Mouse (Mus musculus): ENCODE results near the gene Sorbs1.

The Sorbs1 gene

DNA sequence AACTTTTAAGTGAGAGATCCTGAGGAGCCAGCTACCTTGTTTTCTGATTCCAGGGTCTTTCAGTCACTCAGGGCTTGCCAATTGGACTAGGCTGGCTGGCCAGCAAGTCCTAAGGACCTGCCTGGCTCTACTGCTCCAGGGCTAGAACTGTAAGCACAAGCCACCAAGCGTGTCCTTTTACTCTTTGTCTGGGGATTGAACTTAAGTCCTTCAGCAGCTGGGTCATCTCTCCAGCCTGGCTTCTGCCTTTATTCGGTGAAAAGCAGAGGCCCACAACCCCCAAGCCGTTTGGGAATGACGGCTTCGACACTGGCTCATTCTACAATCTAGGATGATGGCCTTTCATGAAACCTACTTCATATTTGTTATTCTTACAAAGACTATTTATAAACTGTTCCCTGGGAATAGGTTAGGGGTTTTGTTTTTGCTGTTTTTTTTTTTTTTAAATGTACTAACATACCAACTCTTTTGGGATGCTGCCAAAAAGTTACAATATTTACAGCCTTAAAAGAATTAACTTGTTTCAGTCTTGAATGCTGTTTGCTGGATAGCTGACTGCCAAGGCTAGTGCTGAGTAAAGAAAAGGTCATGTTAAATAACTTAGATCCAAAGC, 167.2 kb downstream of the Sorbs1 start:
- no peak for DNase-seq (ENCODE audit: low spot score)

GRCm38 (mm10) chr19:40345684-40346083, 167.9 kb downstream of the Sorbs1 start:
- no peak for DNase-seq (ENCODE audit: low spot score)

DNA sequence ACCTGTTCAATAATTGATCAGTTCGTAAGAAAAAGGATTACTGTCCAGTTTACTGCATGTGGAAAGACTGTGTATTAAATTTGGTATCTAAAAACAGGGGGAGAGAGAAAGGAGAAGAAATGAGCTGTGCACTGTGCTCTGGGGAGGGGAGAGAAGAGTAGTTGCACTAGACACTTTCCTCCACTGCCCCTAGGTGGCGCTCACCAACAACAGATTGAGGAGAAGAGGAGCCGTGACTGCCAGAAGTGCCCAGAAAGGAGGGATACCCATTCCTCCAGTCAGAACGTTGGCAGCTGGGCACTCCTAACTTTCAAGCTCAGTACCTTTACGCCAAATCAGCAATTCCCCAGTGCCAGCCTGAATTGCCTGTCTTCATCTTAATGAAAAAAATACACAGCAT, 170.6 kb downstream of the Sorbs1 start:
- peak; percentile 56 for DNase-seq (ENCODE audit: low spot score)

- DNase-seq (ENCODE audit: low spot score) = peak; percentile 51
Observed at GRCm38 (mm10) chr19:40341141-40341540, 172.4 kb downstream of the Sorbs1 start.

DNA sequence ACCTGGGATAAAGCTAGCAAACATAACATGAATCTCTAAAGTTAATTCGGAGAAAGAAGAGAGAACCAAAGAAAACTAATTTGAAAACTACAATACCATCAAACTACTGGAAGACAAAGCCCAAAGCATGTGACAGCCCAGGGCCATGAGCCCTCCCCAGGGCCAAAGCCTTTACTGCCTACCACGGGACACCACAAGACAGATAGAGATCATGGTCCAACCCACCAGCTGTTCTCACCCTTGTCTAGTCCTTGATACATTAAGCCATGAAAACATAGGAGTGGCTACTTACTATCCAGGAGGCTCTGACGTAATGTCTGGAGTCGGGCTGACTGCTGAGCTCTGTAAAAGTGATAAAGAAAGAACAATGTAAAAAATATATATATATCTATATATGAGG, 176.9 kb downstream of the Sorbs1 start:
- peak; percentile 40 for DNase-seq (ENCODE audit: low spot score)

GRCm38 (mm10) chr19:40333905-40334304, 179.7 kb downstream of the Sorbs1 start:
- DNase-seq (ENCODE audit: low spot score) = no peak

- DNase-seq (ENCODE audit: low spot score) = no peak
Observed at GRCm38 (mm10) chr19:40333081-40333480, 180.5 kb downstream of the Sorbs1 start.

DNA sequence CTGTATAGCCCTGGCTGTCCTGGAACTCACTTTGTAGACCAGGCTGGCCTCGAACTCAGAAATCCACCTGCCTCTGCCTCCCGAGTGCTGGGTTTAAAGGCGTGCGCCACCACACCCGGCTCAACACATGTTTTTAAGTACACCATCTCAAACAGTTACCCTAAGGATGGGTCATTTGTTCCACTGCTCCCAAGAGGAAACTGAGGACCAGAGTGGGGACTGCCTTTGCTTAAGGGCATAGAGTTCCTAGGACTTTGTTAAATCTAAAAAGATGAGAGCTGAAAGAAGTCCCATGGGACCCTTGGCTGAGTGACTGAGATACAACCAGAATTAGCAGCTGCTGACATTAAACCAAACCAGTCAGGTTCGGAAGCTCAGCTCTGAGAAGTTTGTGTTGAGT, 181.3 kb downstream of the Sorbs1 start:
- no peak for DNase-seq (ENCODE audit: low spot score)

- DNase-seq (ENCODE audit: low spot score) = peak; percentile 73
Observed at GRCm38 (mm10) chr19:40331846-40332245, 181.7 kb downstream of the Sorbs1 start.

- no peak for DNase-seq (ENCODE audit: low spot score)
Observed at GRCm38 (mm10) chr19:40326126-40326525, 187.5 kb downstream of the Sorbs1 start.

GRCm38 (mm10) chr19:40325381-40325780, 188.2 kb downstream of the Sorbs1 start:
- no peak for DNase-seq (ENCODE audit: low spot score)

DNA sequence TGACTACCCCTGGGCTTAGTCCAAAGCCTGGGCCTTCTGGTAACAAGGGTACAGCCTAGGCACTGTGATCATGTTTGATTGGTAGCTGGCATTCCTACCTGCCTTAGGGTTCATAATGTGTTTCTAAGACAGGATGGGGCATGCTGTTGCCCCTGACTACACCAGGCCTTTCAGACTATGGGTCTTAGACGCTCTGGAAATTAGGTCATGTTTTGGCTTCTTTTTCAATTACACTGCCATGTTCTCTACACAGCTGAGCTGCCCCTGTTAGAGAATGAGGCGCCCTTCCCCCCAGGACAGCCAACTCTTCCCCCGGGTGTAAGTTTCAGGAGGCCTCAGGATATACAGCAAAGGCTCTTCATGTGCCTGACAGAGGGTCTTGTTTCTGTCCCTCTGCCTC, 191.4 kb downstream of the Sorbs1 start:
- no peak for DNase-seq (ENCODE audit: low spot score)

DNA sequence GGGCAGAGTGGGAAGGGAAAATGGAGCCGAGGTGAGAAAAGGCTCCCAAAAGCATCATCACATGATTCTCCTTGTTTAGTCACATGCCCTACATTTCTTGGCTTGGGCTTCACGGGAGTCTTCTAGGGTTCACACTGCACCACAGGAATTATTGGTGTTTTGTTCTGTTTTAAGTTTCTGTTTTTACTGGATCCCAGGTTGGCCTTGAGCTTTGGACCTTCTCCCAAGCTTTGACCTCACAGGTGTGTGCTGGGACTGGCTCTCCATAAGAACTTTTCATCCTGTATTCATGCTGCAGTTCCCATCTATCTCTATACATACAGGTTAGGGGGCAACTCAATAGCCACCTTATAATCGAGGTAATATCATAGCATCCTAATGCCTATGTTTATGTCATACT, 194.4 kb downstream of the Sorbs1 start:
- DNase-seq (ENCODE audit: low spot score) = no peak

- DNase-seq (ENCODE audit: low spot score) = no peak
Observed at GRCm38 (mm10) chr19:40318511-40318910, 195.1 kb downstream of the Sorbs1 start.

DNA sequence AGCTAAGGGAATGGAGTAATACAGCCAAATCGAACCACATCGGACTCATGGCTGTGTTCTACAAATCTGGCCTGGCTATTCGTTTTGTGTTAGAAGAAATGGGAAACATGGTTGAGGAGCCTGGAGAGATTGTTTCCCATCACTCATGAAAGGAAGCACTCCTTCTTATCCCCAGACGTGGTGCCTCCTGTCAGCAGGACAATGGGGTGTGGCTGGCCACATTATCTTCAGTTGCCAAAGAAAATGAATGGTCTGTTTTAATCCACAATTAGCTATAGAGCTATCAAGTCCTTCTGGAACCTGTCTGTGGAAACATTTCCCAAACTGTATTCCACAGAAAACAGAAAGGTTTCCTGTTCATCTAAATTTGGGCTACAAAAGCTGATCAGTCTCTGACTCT, 196.6 kb downstream of the Sorbs1 start:
- no peak for DNase-seq (ENCODE audit: low spot score)

DNA sequence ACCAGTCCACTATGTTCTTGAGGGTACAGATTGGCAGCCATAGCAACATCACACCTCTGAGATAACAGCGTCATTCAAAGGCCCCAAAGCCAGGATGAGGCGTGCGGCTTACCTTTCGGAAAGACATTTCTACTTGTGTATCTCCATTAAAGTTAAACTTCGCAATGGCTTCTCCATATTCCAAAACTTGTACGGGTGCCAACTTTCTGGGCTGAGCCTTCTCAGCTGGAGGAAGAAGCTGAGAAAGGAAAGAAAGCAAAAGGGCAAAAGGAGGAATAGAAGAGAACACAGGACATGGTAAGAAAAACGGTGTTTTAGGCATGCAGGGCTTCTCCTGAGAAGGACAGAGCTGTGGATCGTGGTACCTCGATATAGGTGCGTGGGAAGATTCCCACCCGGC, 199.3 kb downstream of the Sorbs1 start:
- DNase-seq (ENCODE audit: low spot score) = no peak

- DNase-seq (ENCODE audit: low spot score) = no peak
Observed at GRCm38 (mm10) chr19:40311631-40312030, 201.9 kb downstream of the Sorbs1 start.

DNA sequence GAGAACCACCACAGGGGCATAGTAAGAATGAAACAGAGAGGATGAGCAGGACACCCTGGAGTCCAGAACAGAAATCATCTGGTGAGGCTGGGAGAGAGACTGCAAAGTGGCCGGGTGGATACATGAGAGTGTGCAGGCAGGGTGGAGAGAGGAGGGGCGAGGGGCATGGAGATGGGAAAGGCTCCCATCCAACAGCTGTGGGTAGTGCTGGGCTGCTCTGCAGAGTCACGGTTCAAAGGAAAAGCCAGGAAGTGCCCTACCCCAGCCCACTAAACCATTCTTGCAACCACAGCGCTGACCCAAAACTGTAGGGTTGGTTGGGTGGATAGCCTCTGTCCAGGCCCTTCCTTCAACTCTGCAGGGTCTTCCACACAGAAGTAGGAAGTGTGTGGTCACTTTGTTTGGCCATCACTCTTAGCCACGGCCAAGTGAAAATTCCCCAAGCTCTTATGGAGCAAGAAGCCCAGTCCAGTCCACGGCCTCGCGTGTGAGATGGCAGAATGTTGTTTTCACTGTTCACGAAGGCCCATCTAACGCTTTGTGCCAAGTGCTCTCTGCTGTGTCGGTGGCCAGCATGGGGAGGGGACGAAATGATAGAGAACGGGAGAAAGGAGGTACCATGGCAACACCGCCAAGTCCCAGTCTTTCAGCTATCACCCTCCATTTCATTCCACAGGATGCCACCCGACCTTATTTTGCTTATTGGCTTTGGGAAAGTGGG, 203.0 kb downstream of the Sorbs1 start:
- DNase-seq (ENCODE audit: low spot score) = no peak

- DNase-seq (ENCODE audit: low spot score) = no peak
Observed at GRCm38 (mm10) chr19:40309911-40310310, 203.7 kb downstream of the Sorbs1 start.

DNA sequence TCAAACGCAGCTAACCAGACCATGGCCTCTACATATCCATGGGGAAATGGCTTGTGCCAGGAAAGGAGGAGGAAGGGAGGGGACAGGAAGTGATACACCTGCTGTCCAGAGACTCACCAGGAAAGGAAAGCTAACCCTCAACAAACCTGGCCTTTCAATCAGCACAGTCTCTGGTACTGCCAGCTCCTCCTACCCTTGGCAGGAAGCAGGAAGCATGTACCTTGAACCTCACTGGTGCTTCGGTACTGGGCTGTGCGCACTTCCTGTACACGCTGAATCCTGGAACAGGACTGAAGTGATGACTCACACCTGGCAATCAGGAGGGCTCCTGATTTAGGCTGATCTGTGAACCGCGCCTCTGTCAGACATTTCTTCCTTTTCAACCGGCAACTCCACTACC, 206.0 kb downstream of the Sorbs1 start:
- DNase-seq (ENCODE audit: low spot score) = peak; percentile 40

DNA sequence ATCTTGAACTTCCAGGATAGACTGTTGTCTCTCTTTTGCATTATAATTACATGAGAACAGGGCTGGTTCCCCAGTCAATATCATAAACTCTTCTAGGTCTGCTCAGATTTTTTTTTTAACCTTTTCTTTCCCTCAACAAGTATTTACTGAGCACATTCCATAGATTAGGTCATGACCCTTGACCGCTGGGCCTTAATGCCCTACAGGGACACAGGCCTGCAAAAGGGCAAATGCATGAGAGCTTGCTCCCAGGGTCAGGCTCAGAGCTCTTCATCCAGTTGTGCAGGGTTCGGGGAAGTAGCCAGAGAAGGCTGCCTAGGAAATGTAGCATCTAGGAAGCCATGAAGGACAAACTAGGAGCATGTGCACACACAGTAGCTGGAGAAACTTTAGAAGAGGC, 206.9 kb downstream of the Sorbs1 start:
- peak; percentile 72 for DNase-seq (ENCODE audit: low spot score)

DNA sequence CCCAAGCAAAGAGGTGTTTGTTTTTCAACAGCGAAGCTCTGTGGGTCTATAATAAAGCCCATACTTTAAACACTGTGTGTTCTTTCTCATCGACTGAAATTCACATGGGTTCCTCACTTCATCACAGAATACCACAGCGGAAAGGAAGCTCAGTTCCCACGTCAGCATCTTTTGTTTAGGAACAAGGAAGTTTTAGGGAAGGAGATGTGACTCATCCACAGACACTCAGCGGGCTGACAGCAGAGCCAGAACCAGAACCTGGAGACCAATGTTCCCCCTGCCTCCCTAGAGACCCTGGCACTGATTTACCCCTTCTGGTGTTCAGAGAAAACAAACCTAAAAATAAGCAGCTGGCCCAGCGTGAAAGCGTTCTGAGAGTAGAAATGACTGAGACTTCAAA, 208.1 kb downstream of the Sorbs1 start:
- DNase-seq (ENCODE audit: low spot score) = no peak

- DNase-seq (ENCODE audit: low spot score) = peak; percentile 41
Observed at GRCm38 (mm10) chr19:40302916-40303315, 210.7 kb downstream of the Sorbs1 start.

DNA sequence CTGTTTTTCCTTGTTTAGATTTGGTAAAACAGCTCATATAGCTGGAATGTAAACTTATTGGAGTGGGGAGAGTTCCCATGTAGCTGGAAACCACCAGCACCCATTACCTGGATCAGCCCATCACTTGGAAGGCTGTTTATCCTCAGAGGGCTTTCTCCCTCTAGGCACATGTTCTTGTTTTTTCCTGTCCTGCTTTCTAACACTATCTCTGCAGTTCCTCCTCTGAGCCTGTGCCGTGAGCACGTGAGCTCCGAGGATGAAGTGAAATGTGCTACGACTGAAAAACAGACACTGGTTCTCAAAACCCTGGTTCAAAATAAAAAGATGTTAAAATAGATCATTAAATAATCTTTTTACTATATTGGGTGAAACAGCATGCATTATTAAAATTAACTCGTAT, 211.1 kb downstream of the Sorbs1 start:
- peak; percentile 54 for DNase-seq (ENCODE audit: low spot score)
